Comparison of ENCODE assay signal across 29 mouse cellular contexts in the genomic region with DNA sequence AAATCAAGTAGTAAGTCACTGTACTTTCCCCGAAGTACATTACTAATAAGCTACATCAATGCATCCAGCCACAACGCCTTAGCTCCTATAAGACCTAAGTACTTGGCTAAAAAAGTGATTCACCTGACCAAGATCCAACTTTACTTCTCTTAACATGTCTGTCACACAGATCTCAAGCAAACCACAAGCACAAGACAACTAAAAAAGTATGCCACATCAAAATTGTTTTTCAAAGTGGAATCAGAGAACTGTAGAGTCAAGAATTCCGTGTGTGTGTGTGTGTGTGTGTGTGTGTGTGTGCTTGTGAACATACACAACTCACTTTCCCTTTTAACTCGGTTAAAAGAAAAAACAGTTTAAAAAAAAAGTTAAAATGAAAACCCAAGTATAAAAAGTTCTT. TPM values are rescaled to one million over a fixed set of nuclear protein-coding genes. Genes with fewer than 3 reads are reported as not detected.
DNase-seq lines count a peak whose midpoint lies in the region; ATAC-seq and TF ChIP-seq lines count a peak whose summit lies in the region.
"Had no signal": no experiment of that assay in that cellular context is flagged by ENCODE, and none has a peak within 500 bp of the region (broad histone marks: within the 10 kb centered on the region; RNA-seq: fewer than 3 reads in every experiment).

No protein-coding gene starts in this region.

- no peak for DNase-seq in hindbrain, embryonic 14.5 days (ENCODE audit: low spot score)
- DNase-seq in stomach, postnatal 0 days (ENCODE audit: low spot score), result no peak
- no peak for DNase-seq in left cerebral cortex, postnatal 14 days (ENCODE audit: low spot score in 2 of 2)
- DNase-seq in thymus, postnatal 14 days, result no peak
- DNase-seq: adrenal gland, postnatal 10 days; cerebellum, adult 8-10 months; embryo, embryonic 11 days; gastrocnemius, postnatal 36 days; heart, adult 2 months; heart, postnatal 4 days; kidney, adult 18-20 months; kidney, postnatal 36 days; retina, postnatal 1 day; right cerebral cortex, postnatal 14 days; thymus, postnatal 25 days had no signal

- no peak for TF ChIP-seq CTCF in stomach, postnatal 0 days (IDR thresholded peaks at IDR 0.05; ENCODE audit: low read depth)

- H3K9me3 ChIP-seq in hindbrain, embryonic 14.5 days (ENCODE audit: control insufficient read depth, low read length), result no peaks in the 10 kb centered on the region
- H3K9me3 ChIP-seq in hindbrain, embryonic 16.5 days (ENCODE audit: control insufficient read depth, low read length), result no peaks in the 10 kb centered on the region
- H3K9me3 ChIP-seq in stomach, embryonic 14.5 days (ENCODE audit: control insufficient read depth, low read depth, low read length), result no peaks in the 10 kb centered on the region
- no peaks in the 10 kb centered on the region for H3K9me3 ChIP-seq in stomach, postnatal 0 days (ENCODE audit: control insufficient read depth, low read length)
- no peaks in the 10 kb centered on the region for H3K9me3 ChIP-seq in neural tube, embryonic 12.5 days
- H3K9me3 ChIP-seq: embryonic facial prominence, embryonic 12.5 days; heart, embryonic 12.5 days; kidney, embryonic 15.5 days; limb, embryonic 13.5 days; lung, embryonic 15.5 days; midbrain, embryonic 12.5 days had no signal

- no peak for TF ChIP-seq EP300 in stomach, postnatal 0 days (optimal IDR thresholded peaks at IDR 0.05)

- H3K27ac ChIP-seq in hindbrain, embryonic 14.5 days, result no peak overlapping the region
- H3K27ac ChIP-seq in hindbrain, embryonic 16.5 days (ENCODE audit: low read depth, low read length), result no peak overlapping the region
- no peak overlapping the region for H3K27ac ChIP-seq in stomach, embryonic 14.5 days (ENCODE audit: low read length)
- H3K27ac ChIP-seq in stomach, postnatal 0 days (replicated peaks), result no peak overlapping the region
- H3K27ac ChIP-seq in neural tube, embryonic 12.5 days, result no peak overlapping the region
- H3K27ac ChIP-seq: embryonic facial prominence, embryonic 12.5 days; kidney, embryonic 15.5 days; layer of hippocampus, adult 2 months; left cerebral cortex, adult 2 months; limb, embryonic 13.5 days; lung, embryonic 15.5 days; midbrain, embryonic 12.5 days had no signal

- H3K4me3 ChIP-seq in hindbrain, embryonic 14.5 days (replicated peaks; ENCODE audit: low read length), result no peak overlapping the region
- no peak overlapping the region for H3K4me3 ChIP-seq in hindbrain, embryonic 16.5 days (ENCODE audit: low read length)
- no peak overlapping the region for H3K4me3 ChIP-seq in stomach, embryonic 14.5 days (ENCODE audit: low read depth, low read length)
- H3K4me3 ChIP-seq in stomach, postnatal 0 days (ENCODE audit: low read depth, low read length), result no peak overlapping the region
- H3K4me3 ChIP-seq in neural tube, embryonic 12.5 days, result no peak overlapping the region
- H3K4me3 ChIP-seq: embryonic facial prominence, embryonic 12.5 days; heart, adult 2 months; heart, embryonic 12.5 days; kidney, embryonic 15.5 days; layer of hippocampus, adult 2 months; left cerebral cortex, adult 2 months; limb, embryonic 13.5 days; lung, embryonic 15.5 days; midbrain, embryonic 12.5 days had no signal

- peaks cover 41% of the 10 kb centered on the region for H3K4me1 ChIP-seq in hindbrain, embryonic 14.5 days (replicated peaks; ENCODE audit: control insufficient read depth, insufficient read depth, low read length)
- peaks cover 24% of the 10 kb centered on the region for H3K4me1 ChIP-seq in hindbrain, embryonic 16.5 days (ENCODE audit: control insufficient read depth, insufficient read depth, low read depth, low read length)
- peaks cover 39% of the 10 kb centered on the region; the same call in 1 of the 2 replicates for H3K4me1 ChIP-seq in stomach, embryonic 14.5 days (ENCODE audit: control insufficient read depth, insufficient read depth, low read length)
- peaks cover 5% of the 10 kb centered on the region; the same call in 1 of the 2 replicates for H3K4me1 ChIP-seq in stomach, postnatal 0 days (replicated peaks; ENCODE audit: control insufficient read depth, insufficient read depth)
- peaks cover 40% of the 10 kb centered on the region for H3K4me1 ChIP-seq in neural tube, embryonic 12.5 days

- ATAC-seq in hindbrain, embryonic 14.5 days (ENCODE audit: low FRiP score), result no peak
- ATAC-seq in hindbrain, embryonic 16.5 days, result no peak
- ATAC-seq in stomach, embryonic 14.5 days (ENCODE audit: insufficient number of reproducible peaks, insufficient read depth, low FRiP score, low read depth), result no peak
- no peak for ATAC-seq in stomach, postnatal 0 days (ENCODE audit: low FRiP score, low TSS enrichment)
- no peak for ATAC-seq in neural tube, embryonic 12.5 days (ENCODE audit: low FRiP score, low read depth)
- ATAC-seq: forebrain, embryonic 14.5 days had no signal

- peaks cover 37% of the 10 kb centered on the region for H3K36me3 ChIP-seq in hindbrain, embryonic 14.5 days (replicated peaks; ENCODE audit: control insufficient read depth, insufficient read depth)
- no peaks in the 10 kb centered on the region for H3K36me3 ChIP-seq in hindbrain, embryonic 16.5 days (ENCODE audit: control insufficient read depth, insufficient read depth, low read length)
- peaks cover 29% of the 10 kb centered on the region for H3K36me3 ChIP-seq in stomach, embryonic 14.5 days (ENCODE audit: control insufficient read depth, insufficient read depth, low read length)
- H3K36me3 ChIP-seq in stomach, postnatal 0 days (ENCODE audit: control insufficient read depth, insufficient read depth, low read length), result 0 out of 2 replicates have a peak, but pooled peaks cover 2% of the 10 kb centered on the region
- peaks cover 29% of the 10 kb centered on the region for H3K36me3 ChIP-seq in neural tube, embryonic 12.5 days
- H3K36me3 ChIP-seq: G1E had no signal

- intact Hi-C loops in left cerebral cortex, postnatal 14 days (cut with DNase I), result no loop called here

- WGBS in hindbrain, embryonic 14.5 days, result 90% methylated on average over 4 of the region's 4 CpGs
- WGBS in hindbrain, embryonic 16.5 days, result 85% methylated on average over 4 of the region's 4 CpGs
- 82% methylated on average over 4 of the region's 4 CpGs for WGBS in stomach, embryonic 14.5 days
- WGBS in stomach, postnatal 0 days, result 66% methylated on average over 4 of the region's 4 CpGs
- 92% methylated on average over 4 of the region's 4 CpGs for WGBS in neural tube, embryonic 12.5 days

- H3K9ac ChIP-seq in hindbrain, embryonic 14.5 days, result no peak overlapping the region
- H3K9ac ChIP-seq in hindbrain, embryonic 16.5 days (ENCODE audit: low read depth, low read length), result no peak overlapping the region
- no peak overlapping the region for H3K9ac ChIP-seq in stomach, embryonic 14.5 days (replicated peaks; ENCODE audit: low read depth, low read length)
- H3K9ac ChIP-seq in stomach, postnatal 0 days (ENCODE audit: low read length), result no peak overlapping the region
- H3K9ac ChIP-seq in neural tube, embryonic 12.5 days, result no peak overlapping the region
- H3K9ac ChIP-seq: embryonic facial prominence, embryonic 12.5 days; heart, embryonic 12.5 days; kidney, embryonic 15.5 days; limb, embryonic 13.5 days; lung, embryonic 15.5 days; midbrain, embryonic 12.5 days had no signal

- peak overlapping the region; percentile 77; the same call in 1 of the 2 replicates for H3K4me2 ChIP-seq in hindbrain, embryonic 14.5 days (replicated peaks)
- no peak overlapping the region for H3K4me2 ChIP-seq in hindbrain, embryonic 16.5 days (ENCODE audit: low read length)
- peak overlapping the region; percentile 61 for H3K4me2 ChIP-seq in stomach, embryonic 14.5 days (replicated peaks; ENCODE audit: low read depth, low read length)
- H3K4me2 ChIP-seq in stomach, postnatal 0 days (replicated peaks; ENCODE audit: low read depth), result no peak overlapping the region; the same call in 1 of the 2 replicates
- H3K4me2 ChIP-seq in neural tube, embryonic 12.5 days (replicated peaks), result peak overlapping the region; percentile 39; the same call in 1 of the 2 replicates
- H3K4me2 ChIP-seq: heart, embryonic 12.5 days; kidney, embryonic 15.5 days; liver, embryonic 11.5 days; lung, embryonic 15.5 days had no signal

- no peaks in the 10 kb centered on the region for H3K27me3 ChIP-seq in hindbrain, embryonic 14.5 days (ENCODE audit: control insufficient read depth, insufficient read depth, low read length)
- no peaks in the 10 kb centered on the region for H3K27me3 ChIP-seq in hindbrain, embryonic 16.5 days (replicated peaks; ENCODE audit: control insufficient read depth, insufficient read depth, low read length)
- H3K27me3 ChIP-seq in stomach, embryonic 14.5 days (ENCODE audit: control insufficient read depth, insufficient read depth, low read length), result no peaks in the 10 kb centered on the region
- no peaks in the 10 kb centered on the region for H3K27me3 ChIP-seq in stomach, postnatal 0 days (ENCODE audit: control insufficient read depth, insufficient read depth, low read length)
- H3K27me3 ChIP-seq in neural tube, embryonic 12.5 days (replicated peaks), result no peaks in the 10 kb centered on the region
- H3K27me3 ChIP-seq: embryonic facial prominence, embryonic 12.5 days; heart, embryonic 12.5 days; kidney, embryonic 15.5 days; limb, embryonic 13.5 days; lung, embryonic 15.5 days; midbrain, embryonic 12.5 days had no signal

RNA-seq across cellular contexts. Expression of gene Rgmb, which starts 9.1 kb away (rescaled TPM):
- polyA plus RNA-seq in hindbrain, embryonic 14.5 days (2014; fragmentation: Nextera tagmentation; extraction: Ambion mirVana), result 95.0 and 100.0 TPM in 2 replicates
- 50.8 and 58.5 TPM in 2 replicates for polyA plus RNA-seq in hindbrain, embryonic 16.5 days (2015; fragmentation: Nextera tagmentation; extraction: Ambion mirVana)
- polyA plus RNA-seq in stomach, embryonic 14.5 days (2014; fragmentation: Nextera tagmentation; extraction: Ambion mirVana), result 64.0 and 74.5 TPM in 2 replicates
- 33.0 and 41.1 TPM in 2 replicates for polyA plus RNA-seq in stomach, postnatal 0 days (2015; fragmentation: Nextera tagmentation; extraction: Ambion mirVana)
- 132 and 145 TPM in 2 replicates for polyA plus RNA-seq in neural tube, embryonic 12.5 days (2016; fragmentation: Nextera tagmentation; extraction: Ambion mirVana)
- total RNA-seq in left cerebral cortex, postnatal 14 days (2021), result 10 to 100 TPM; 62.4 to 79.1 TPM
- polyA plus RNA-seq: G1E had no signal

Comparison
In these comparisons a context has a peak if more than half of its experiments do, and no peak if none do; other contexts are left out.
1. H3K4me2 ChIP-seq: peak in hindbrain, embryonic 14.5 days (single experiment), stomach, embryonic 14.5 days (single experiment) and neural tube, embryonic 12.5 days (single experiment); none in hindbrain, embryonic 16.5 days (single experiment) and stomach, postnatal 0 days (single experiment).